Mouse (Mus musculus) CH12.LX (cell line): ENCODE measurements at regions not wholly inside any gene's neighbourhood (a gene's known extent, or its start where the extent isn't known, plus 50 kb on each side); places are given as distances from the start of the nearest gene placed in this dataset.

ENCODE experiments used
- DNase-seq: peaks from one replicate; pipeline ENCODE4 v3.0.0-alpha.2; 2013; ENCODE audit errors: extremely low read depth
- H3K27ac ChIP-seq: 2 replicates; pipeline ENCODE4 v1.5.1; 2012; ENCODE audit warnings: low read depth, mild to moderate bottlenecking, control low read depth, moderate library complexity; ENCODE audit not compliant: insufficient read depth
- H3K27me3 ChIP-seq: replicated peaks from 2 replicates; pipeline ENCODE3; 2012; ENCODE audit warnings: inconsistent platforms
- H3K36me3 ChIP-seq, 2 experiments: replicated peaks in 1 of 2; 2 replicates each; pipeline versions ENCODE3 to v1.6.1; 2012; ENCODE audit warnings: inconsistent platforms in 1 of 2, low read length in 1 of 2, mild to moderate bottlenecking in 1 of 2, mixed read lengths in 1 of 2, moderate library complexity in 1 of 2; ENCODE audit not compliant: control insufficient read depth in 1 of 2, insufficient read depth in 1 of 2
- H3K4me1 ChIP-seq, 2 experiments: 2 replicates each; pipeline ENCODE4 v1.6.1; 2012; ENCODE audit warnings: inconsistent platforms in 1 of 2, moderate library complexity in 1 of 2; ENCODE audit not compliant: insufficient read depth in 2 of 2, control insufficient read depth in 1 of 2
- H3K4me2 ChIP-seq: 2 replicates; pipeline ENCODE4 v1.6.1; 2012; ENCODE audit warnings: low read depth, mild to moderate bottlenecking, control low read depth; ENCODE audit not compliant: poor library complexity, insufficient read depth, severe bottlenecking
- H3K4me3 ChIP-seq, 3 experiments: fragments of 150-350 bp in 1 of 3; sonication (generic) in 1 of 3; replicated peaks in 1 of 3; 2 replicates each; pipeline versions ENCODE3 to v1.5.1; 2011 to 2012; ENCODE audit warnings: low read depth in 2 of 3, low read length in 2 of 3, mild to moderate bottlenecking in 2 of 3, moderate library complexity in 2 of 3, control low read depth in 1 of 3, improper control_type of control experiment in 1 of 3, inconsistent platforms in 1 of 3, mixed read lengths in 1 of 3; ENCODE audit not compliant: poor library complexity in 1 of 3
- H3K79me2 ChIP-seq: replicated peaks from 2 replicates; pipeline ENCODE4 v1.6.1; 2012; ENCODE audit warnings: mild to moderate bottlenecking, moderate library complexity; ENCODE audit not compliant: control insufficient read depth, poor library complexity, insufficient read depth, severe bottlenecking; ENCODE audit errors: extremely low read depth
- H3K9ac ChIP-seq: 2 replicates; pipeline ENCODE4 v1.6.1; 2012; ENCODE audit warnings: low read depth, mild to moderate bottlenecking, control low read depth, moderate library complexity; ENCODE audit not compliant: insufficient read depth
- H3K9me3 ChIP-seq: replicated peaks from 2 replicates; pipeline ENCODE3; 2012; ENCODE audit warnings: low read length, inconsistent platforms, mixed read lengths
- CTCF ChIP-seq, 2 experiments: IDR thresholded peaks in 1 of 2; conservative IDR thresholded peaks in 1 of 2; 2 replicates each; pipeline ENCODE4 v1.5.1; 2011 to 2012; ENCODE audit warnings: low read depth in 2 of 2, low read length in 2 of 2, improper control_type of control experiment in 1 of 2, inconsistent platforms in 1 of 2, mild to moderate bottlenecking in 1 of 2, moderate library complexity in 1 of 2
- JUND ChIP-seq: conservative IDR thresholded peaks from 2 replicates; pipeline ENCODE4 v1.6.1; 2011; ENCODE audit warnings: low read depth, low read length, improper control_type of control experiment
- ZC3H11A ChIP-seq: IDR thresholded peaks from 2 replicates; pipeline ENCODE4 v1.6.1; 2012; ENCODE audit warnings: low read depth, mild to moderate bottlenecking, inconsistent platforms, low read length, improper control_type of control experiment
- dilution Hi-C: fragments of 300-500 bp; cut with MboI; formaldehyde crosslinking; loops from 2 replicates; pipeline ENCODE4 v1.14.3; 2020; ENCODE audit warnings: low sequenced_read_pairs; ENCODE audit not compliant: extremely low pct_unique_long_range_greater_than_20kb, extremely low pct_ligation_motif_present
- in situ Hi-C: fragments of 300-500 bp; cut with MboI; formaldehyde crosslinking; loops from 3 replicates; pipeline ENCODE4 v1.14.3; 2019; ENCODE audit warnings: low sequenced_read_pairs, low pct_ligation_motif_present, low pct_unique_long_range_greater_than_20kb, mixed read lengths

DNA sequence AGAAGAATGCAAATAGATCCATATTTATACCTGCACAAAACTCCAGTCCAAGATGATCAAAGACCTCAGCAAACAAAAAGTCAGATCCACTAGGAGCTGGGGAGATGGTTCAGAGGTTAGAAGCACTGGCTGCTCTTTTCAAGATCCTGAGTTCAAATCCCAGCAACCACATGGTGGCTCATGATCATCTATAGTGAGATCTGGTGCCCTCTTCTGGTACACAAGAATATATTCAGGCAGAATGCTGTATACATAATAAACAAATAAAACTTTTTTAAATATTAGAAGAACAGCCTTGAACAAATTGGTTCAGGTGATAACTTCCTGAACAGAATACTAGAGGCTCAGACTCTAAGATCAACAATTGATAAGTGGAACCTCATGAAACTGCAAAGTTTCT is 83.7 kb downstream of the Hmgn5 start:
- Histone ChIP-seq H3K4me2 (no peak overlapping the region), H3K79me2 (no peaks in the 10 kb centered on the region), H3K4me3 (no peak overlapping the region), H3K9me3 (no peaks in the 10 kb centered on the region)
- peak; percentile 0 for DNase-seq
- in situ Hi-C loops (no loop called here), dilution Hi-C loops (no loop called here)
- TF ChIP-seq CTCF (conservative IDR thresholded peaks at IDR 0.05 in 1 of 2, IDR thresholded peaks at IDR 0.05 in 1 of 2; ENCODE audit: low read depth in 2 of 2, low read length in 2 of 2) (peak in 1 of 2 experiments; percentile 36; a peak in 2 of 4 replicates), ZC3H11A (no peak), JUND (no peak)
- TF ChIP-seq, all 38 proteins: peak for 1
- no peaks in the 10 kb centered on the region for H3K27me3 ChIP-seq
- no peak overlapping the region for H3K9ac ChIP-seq
- no peaks in the 10 kb centered on the region for H3K4me1 ChIP-seq
- H3K27ac ChIP-seq: no peak overlapping the region
- H3K36me3 ChIP-seq: no peaks in the 10 kb centered on the region
